Mouse (Mus musculus): ENCODE results near the gene Styxl1.

The Styxl1 gene

DNA sequence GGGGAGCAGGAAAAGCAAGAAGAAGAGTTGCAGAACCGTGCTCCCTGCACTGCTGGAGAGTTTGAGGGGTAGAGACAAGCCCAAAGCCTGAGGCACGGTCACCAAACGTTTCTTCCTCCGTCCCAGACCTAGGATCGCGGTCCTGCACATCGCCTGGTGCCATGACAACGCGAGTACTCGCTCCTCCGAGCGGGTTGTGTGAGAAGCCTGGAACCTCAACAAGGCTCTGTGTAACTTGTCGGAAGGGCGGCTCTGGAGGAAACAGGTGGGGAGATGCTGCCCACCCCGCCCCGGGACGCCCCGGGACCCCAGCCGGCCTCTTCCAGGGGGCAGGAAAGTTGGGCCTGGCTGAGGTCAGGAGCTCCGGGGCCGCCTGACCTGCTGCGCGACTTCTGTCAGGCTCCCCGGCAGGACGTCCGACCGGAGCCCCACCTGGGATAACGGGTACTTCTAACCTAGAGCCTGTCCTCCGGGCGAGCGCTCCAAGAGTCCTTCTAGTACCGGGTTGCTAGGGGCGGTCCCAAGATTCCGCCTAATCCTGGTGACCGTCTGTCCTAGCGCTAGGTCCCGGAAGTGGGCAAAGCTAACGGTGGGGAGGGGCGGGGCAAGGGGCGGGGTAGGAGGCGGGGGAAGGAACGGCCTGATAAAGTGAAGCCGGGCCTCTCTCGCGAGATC is at the start of gene Styxl1:
Gene Styxl1 (minus strand): TSS at position 590 of the 675 bp plus-strand sequence.
- DNase-seq (ENCODE audit: low read depth in 2 of 2, low spot score in 2 of 2), result no peak

DNA sequence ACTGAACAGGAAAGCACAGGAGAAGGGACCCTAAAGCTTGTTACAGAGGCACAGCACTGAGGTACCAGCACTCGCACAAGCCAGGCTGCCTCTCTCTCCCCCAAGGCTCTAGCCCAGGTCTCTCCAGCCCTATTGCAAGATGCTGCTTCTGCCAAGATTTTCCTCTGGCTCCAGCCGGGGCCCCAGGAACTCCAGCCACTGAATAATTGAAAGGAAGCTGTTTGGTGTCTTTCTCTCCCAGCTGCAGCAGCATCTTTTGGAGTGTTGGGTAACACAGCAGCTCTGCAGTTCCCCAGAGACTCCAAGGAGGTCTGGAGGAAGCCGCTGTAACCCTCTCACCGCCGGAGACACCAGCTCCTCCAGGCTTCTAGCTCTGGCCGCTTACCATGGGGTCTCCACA is 48.0 kb upstream of the Styxl1 start:
- no peak for DNase-seq (ENCODE audit: low read depth in 2 of 2, low spot score in 2 of 2)

DNA sequence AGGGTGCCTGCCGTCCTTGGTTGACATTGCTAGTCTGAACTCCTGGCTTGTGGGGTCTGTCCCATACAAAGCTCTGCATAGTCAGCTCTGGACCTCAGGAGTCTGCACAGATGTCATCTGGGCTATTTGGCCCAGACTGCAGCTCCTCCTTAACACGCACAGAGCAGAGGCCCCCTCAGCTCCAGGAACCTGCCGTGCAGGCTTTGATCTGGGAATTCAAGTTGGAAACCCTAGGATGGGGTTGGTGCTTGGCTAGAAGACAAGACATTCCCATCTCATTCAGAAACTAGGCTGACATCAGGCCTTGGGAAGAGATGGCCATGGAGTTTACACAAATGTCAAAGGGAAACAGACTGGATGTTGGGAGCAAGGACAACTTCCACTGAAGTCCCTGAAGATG is 46.3 kb upstream of the Styxl1 start:
- DNase-seq (ENCODE audit: low read depth in 2 of 2, low spot score in 2 of 2), result no peak

DNA sequence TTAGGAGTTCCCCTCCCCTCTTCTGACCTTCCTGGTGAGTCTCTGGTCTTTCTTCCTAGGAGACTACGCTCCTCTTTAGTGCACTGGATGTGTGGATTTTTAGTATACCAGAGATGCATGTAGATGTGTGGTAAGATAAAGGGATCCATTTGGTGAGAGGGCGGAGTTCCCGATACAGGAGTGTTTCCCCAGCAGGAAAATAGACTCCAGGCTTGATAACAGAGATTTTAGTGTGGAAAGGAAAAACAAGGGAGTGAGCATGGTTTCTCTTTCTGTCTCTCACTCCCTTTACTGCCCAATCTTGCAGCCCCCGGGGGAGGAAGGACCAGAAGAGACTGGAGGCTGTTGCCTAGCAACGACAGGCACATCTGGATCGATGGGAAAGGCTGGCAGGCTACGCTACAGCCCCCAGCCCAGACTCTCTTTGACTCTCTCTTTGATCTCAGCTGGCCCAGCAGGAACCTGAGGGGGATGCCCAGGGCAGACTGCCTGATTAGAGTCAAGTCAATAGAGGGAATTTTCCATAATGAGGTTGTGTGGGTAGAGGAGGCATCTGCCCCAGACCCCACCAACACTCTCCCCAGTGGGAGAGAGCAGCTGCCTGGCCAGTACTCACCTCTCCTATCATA is 44.2 kb upstream of the Styxl1 start:
- DNase-seq (ENCODE audit: low read depth in 2 of 2, low spot score in 2 of 2), result no peak

DNA sequence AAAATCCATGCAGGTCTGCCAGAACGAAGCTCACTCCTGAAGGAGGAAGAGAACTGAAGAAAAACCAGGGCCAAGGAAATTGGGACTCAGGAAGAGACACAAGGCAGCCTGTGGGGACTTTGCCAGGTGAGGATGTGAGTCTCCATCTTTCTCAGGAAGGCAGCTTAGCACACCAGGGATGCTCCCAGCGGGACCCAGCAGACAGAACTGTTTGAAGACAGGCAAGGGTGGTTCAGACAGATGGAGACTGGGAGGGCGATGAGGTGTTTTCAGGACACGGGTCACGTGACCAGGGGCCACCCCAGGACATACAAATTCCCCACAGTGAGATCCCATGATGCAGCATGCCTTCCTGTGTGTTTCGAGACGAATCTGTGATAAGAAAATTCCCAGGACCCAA is 40.3 kb upstream of the Styxl1 start:
- DNase-seq (ENCODE audit: low read depth in 2 of 2, low spot score in 2 of 2), result no peak

DNA sequence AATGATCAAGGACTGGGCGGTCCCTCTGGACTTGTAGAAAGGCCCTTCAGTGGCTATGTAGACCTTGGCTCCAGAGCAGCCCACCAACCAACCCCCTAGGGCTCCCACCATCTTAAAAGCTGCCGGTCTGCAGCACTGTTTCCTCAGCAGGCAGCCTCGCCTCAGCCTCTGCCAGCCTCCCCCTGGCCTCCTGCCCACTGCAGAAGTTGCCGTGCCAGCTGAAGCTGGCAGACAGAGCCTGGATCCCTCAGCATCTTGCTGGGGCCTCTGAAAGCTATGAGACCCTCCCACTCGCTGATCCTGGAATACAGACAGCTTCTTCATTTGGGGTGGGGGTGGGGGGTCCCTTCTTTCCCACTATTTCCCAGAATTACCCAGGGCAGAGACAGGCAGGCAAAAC is 34.8 kb upstream of the Styxl1 start:
- no peak for DNase-seq (ENCODE audit: low read depth in 2 of 2, low spot score in 2 of 2)

DNA sequence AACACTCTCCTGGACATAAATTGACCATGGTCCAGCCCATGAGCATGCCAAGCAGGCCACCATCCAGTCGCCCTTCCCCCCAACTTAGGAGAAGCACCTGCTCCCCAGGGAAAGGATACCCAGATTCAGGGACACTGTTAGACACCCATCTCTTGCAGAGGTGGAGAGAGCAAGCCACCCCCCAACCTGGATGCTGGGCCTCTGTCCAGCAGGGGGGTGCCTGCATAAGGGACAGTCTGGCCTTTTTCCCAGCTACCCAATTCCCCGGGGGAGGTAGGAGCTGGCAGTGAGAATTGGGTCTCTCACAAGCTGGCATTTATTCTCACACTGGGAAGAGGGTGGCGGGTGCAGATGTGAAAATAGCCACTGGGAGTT is 29.1 kb upstream of the Styxl1 start:
- no peak for DNase-seq (ENCODE audit: low read depth in 2 of 2, low spot score in 2 of 2)

DNA sequence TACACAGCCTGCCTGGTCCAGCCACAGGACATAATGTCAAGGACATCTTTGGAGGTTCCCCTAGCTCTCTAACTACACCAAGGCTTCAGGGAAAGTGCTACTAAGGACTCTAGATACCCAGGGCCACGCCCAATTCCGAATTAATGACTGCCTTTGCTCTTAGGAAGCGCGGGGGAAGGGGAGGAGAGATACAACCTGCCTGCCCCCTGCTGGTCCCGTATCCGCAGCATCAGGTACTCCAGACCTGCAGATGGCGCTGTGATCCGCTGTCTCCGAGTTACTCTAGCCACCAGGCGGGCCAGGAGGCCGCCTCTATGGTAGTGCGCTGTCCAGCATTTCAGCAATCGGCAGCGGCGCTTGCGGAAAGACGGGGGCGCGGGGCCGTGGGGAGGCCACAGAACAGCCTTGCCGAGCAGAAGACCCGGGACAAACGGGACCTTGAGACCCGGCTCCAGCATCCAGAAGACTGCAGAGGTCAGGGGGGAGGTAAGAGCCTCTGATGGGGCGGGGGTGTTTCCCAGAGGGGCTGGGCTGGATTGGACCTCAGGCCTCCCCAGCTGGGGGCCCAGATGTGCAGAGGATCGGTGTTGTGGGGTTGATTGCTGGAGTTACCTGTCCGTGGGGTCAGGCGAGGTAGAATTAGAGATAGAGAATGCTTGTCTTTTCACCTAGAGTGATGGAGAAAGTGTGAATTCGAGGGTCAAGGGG is 28.5 kb upstream of the Styxl1 start, which contains the start of gene Srrm3:
Gene Srrm3 (plus strand): TSS at position 336 of the 708 bp plus-strand sequence.
- DNase-seq (ENCODE audit: low read depth in 2 of 2, low spot score in 2 of 2), result peak; percentile 93

DNA sequence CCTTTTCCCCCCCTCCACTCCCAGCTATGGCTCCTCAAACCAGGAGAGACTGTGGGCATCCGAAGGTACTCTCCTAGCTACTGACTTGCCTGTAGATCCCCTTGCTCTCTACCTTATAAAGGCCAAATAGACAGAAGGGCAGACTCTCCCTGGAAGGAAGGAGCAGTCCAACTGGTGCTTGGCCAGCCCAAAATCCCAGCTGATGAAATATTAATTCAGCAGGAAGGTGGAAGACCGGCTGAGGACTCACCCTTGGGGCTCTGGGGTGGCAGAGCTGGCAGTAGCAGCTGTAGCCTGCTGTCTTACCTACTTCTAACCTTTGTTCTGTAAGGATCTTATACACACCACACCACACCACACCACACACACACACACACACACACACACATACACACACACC is 26.6 kb upstream of the Styxl1 start:
- no peak for DNase-seq (ENCODE audit: low read depth in 2 of 2, low spot score in 2 of 2)

DNA sequence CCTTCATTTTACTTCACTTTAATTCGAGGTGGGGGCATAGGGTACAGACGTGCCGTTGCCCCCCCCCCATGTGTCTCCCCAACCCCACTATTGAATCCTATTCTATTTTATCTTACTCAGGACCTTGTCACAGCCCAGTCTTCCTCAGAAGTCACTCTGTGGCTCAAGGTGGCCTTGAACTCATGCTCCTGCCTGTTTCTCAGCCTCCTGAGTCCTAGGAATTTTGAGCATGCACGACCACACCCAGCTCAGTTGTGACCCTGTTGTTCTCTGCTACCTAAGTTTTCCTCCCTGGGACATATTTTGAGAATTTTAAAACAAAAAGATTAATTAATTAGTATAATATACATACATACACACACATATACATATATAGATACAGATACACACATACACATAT is 25.5 kb upstream of the Styxl1 start:
- DNase-seq (ENCODE audit: low read depth in 2 of 2, low spot score in 2 of 2), result no peak

DNA sequence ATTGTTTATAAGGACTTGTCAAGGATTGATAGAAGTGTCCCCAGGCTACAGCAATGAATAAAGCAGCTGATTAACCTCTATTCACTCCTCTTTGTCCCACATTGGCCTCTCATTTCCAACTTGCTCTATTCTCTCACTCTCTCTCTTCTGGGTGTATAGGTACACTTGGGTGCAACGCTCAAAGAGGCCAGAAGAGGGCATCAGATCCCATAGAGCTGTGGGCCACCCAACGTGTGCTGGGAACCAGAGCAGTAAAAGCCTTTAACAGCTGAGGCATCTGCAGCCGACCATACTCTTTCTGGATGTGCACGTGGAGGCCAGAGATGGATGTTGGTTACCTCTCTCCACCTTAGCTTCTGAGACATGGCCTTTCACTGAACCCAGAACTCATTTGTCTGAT is 24.9 kb upstream of the Styxl1 start:
- DNase-seq (ENCODE audit: low read depth in 2 of 2, low spot score in 2 of 2), result no peak

DNA sequence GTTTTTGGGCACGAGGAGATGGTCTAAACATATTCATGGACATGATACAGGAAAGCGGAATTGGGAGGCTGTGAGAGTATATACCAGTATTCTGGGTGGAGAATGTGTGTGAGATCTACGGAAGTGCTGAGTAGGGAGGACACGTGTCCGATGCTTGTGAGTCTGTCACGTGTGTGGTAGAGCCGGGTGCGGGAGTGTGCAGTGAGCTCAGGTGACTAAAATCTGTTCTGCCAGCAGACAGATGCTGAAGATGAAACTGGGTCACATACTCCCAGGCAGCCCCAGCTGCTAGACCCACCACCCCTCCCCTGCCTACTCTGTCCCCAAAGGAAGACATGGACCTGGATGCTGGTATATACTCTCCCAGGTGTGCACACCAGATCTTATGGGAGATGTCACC is 24.5 kb upstream of the Styxl1 start:
- DNase-seq (ENCODE audit: low read depth in 2 of 2, low spot score in 2 of 2), result no peak

DNA sequence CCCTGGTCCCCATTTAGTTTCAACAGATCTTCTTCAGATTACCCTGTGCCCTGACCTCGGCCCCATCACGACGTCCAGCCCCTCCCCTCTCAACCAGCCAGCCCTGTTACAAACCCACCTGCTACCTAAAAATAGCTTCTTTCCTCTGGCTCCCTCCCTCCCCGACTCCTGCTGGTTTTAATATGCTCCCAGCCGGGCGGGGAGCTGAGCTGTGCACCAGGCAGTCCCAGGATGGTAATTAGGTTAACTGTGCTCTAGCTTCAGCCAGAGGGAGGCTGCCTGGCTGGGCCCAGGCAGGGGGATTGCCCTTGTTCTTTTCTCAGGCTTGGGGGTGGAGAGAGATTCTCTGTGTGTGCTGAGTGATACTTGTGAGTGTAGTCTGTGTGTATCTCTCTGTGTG is 22.7 kb upstream of the Styxl1 start:
- DNase-seq (ENCODE audit: low read depth in 2 of 2, low spot score in 2 of 2), result no peak

DNA sequence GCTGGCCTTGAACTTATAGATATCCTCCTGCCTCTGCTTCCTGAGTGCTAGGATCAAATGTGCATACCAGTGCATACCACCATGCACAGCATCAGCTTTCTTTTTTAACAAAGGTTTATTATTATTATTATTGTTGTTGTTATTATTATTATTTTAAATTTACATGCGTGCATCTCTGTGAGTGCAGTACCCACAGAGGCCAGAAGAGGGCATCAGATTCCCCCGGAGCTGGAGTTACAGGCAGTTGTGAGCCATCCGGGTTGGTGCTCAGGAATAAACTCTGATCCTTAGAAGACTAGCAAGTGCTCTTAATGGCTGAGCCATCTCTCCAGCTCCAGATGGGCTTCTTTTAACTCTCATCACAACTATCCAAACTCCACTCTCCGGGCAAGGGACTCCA is 21.6 kb upstream of the Styxl1 start:
- no peak for DNase-seq (ENCODE audit: low read depth in 2 of 2, low spot score in 2 of 2)

DNA sequence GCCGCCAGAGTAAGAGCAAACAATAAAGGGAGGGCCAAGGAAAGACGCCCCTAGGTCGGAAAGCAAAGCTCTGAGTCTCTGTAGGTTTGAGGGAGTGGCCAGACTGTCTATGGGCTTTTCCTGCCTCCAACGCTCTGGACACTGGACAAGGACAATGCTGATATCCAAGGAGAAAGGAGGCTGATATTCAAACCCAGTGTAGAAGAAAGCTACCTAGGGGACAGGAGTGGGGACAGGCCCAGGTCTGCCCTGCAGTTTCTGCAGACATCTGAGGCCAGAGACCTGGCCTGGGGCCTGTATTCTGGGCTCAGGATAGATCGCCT is 16.6 kb upstream of the Styxl1 start:
- DNase-seq (ENCODE audit: low read depth in 2 of 2, low spot score in 2 of 2), result no peak

DNA sequence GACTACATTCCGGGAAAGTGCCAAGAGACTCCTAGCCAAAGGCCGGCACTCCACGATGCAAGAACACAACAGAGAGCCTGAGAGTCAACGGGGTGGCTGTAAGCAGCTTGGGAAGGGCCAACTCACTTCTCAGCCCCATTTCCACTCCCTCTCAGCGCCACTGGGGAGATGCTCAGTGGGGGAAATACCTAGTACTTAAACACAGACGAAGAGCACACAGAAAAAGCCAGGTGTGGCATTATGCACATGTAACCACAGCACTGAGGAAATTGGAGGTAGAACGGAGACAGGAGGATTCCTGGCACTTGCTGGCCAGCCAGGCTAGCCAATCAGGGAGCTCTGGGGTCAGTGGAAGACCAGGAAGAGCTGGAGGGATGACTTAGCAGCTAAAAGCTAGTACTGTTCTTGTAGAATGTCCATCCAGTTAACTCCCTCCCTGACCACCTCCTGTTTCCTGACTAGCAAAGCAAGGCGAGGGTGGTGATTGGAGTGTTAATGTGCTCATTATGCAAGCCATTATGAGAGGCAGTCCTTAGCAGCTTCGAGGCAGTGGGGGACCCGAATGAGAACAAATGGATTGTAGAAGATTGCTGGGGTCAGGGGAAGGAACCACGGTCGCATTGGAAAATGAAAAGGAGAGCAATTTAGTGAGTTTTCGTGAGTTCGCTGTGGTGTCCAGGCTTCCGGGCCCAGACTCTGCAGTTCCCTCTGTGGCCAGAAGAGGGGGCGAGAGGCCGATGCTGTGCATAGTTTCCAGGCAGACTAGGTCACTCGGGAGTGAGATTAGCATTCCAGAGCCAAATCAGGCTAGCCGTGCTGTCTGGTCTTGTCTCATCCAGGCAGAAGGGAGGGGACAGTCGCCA is 16.0 kb upstream of the Styxl1 start:
- peak; percentile 64 to 77 for DNase-seq (ENCODE audit: low read depth in 2 of 2, low spot score in 2 of 2)

DNA sequence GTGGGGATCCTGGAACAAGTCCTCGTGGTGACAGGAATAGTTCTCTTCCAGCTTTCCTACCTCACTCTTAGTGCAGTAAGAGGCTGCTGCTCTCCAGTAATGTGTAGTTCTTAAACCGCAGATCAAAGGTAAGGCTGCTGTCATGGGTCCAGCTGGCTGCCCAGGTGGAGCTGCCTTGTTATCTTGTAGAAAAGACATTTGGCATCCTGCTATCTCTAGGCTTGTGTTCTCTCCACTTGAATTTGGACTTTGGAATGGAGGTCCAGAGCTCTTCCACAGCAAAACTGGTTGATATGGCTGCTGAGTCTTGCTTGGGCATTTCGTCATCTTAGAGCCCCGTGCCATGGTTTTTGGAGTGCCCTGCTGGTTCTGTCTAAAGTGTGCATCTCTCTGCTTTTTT is 4.7 kb upstream of the Styxl1 start:
- no peak for DNase-seq (ENCODE audit: low read depth in 2 of 2, low spot score in 2 of 2)

DNA sequence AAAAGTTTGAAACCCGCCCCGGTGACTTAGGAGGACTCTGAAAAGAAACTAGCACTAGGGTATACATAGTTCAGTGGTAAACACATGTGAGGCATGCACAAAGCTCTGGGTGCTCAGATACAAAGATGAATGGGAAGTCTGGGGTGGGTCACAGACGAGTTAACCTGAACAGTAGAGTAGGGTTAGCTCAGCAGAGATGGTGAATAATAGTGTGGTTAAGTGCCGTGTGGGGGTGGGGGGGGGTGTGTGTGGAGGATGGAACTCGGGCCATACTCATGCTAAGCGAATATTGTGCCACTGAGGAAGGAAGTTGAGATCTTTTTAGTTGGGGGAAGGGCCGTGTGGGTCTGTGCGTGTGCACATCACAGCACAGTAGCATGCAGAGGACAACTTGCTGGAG is 2.1 kb upstream of the Styxl1 start:
- DNase-seq (ENCODE audit: low read depth in 2 of 2, low spot score in 2 of 2), result no peak

DNA sequence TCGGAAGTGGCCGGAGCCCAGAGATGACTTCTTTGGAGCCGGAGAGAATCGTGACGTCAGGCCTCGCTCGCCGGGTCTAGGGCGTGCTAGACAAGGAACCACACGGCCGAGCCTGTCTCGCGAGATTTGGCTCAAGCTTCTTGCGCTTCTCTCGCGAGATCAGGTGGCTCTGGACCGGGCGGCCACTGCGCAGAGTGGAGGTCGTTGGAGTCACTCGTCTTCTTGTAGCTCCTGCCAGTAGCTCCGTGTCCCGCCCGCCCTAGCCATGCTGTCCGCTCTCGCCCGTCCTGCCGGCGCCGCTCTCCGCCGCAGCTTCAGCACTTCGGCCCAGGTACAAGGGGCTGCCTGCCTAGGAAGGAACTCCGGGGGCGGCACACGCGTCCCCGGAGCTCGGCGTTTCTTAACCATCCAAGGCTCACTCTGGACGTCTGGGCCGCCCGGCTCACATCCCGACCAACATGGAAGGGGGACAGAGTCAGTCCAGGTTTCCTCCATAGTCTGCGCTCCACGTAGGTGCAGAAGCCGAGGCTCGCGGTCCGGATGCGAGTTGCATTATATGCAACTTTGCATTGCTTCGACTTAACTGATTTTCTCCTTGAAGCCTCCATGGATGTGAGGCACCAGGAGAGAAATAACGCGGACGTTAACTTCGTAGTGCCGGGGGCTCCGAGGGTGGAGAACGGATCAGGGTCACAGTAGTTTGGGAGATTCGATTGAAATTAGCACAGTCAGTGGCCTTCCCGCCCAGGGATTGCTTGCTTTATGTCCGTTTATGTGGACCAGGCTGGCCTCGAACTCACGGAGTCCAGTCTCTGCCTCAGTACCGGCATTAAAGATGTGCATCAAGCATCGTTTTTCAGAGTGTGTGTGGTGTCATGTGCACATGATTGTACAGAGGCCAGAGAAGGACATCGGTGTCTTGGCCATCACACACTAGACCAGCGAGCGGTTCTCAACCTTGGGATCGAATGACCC is 573 bp upstream of the Styxl1 start, which contains the start of gene Mdh2:
Gene Mdh2 (plus strand): TSS at position 10 of the 975 bp plus-strand sequence.
- DNase-seq (ENCODE audit: low read depth in 2 of 2, low spot score in 2 of 2), result peak; percentile 96 to 98

DNA sequence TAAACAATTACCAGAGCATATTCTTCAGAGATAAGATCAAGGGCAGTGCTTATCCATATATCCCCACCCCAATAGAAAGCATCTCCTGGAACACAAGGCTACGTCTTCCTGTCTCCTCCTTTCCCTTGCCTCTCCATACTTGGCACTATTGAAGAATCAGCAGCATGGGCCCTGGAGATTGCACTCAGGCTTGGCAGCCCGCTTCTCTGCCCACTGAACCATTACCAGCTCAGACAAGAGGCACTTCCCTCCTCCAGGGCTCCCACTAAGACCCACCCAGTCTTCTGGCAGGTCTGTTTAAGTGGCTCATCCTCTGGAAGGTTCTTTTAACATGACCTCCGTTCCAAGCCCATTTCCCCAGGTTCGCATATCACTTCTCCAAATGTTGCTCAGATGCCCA is 1.6 kb downstream of the Styxl1 start:
- DNase-seq (ENCODE audit: low read depth in 2 of 2, low spot score in 2 of 2), result no peak

Data from CD8-positive naive resting alpha-beta T cell, adult 2 months (primary cell).